Mouse (Mus musculus): ENCODE data around the gene Dydc2. TPM values are rescaled to one million over a fixed set of nuclear protein-coding genes. Genes with fewer than 3 reads are reported as not detected.

Gene Dydc2
- 0.40 and 0.56 TPM in 2 replicates for polyA plus RNA-seq (2015; fragmentation: Nextera tagmentation; extraction: Ambion mirVana)

GRCm38 (mm10) chr14:41069108-41069507, at the start of gene Dydc2:
Gene Dydc2 (minus strand): TSS chr14:41069208.
- Histone ChIP-seq H3K9me3 (no peaks in the 10 kb centered on the region), H3K4me1 (peaks cover 5% of the 10 kb centered on the region), H3K4me3 (no peak within 1 kb of the TSS), H3K9ac (no peak within 1 kb of the TSS), H3K27me3 (no peaks in the 10 kb centered on the region), H3K27ac (no peak within 1 kb of the TSS), H3K4me2 (no peak within 1 kb of the TSS), H3K36me3 (no peaks in the 10 kb centered on the region)
- ATAC-seq (ENCODE audit: borderline replicate concordance, extremely low read depth, low FRiP score, low TSS enrichment), result no peak

- Histone ChIP-seq H3K4me1 (no peaks in the 10 kb centered on the region), H3K36me3 (no peaks in the 10 kb centered on the region), H3K27me3 (no peaks in the 10 kb centered on the region), H3K9ac (no peak overlapping the region), H3K4me3 (no peak overlapping the region), H3K9me3 (no peaks in the 10 kb centered on the region), H3K27ac (no peak overlapping the region), H3K4me2 (no peak overlapping the region)
- WGBS, result 73% methylated on average over 3 of the region's 3 CpGs
- no peak for ATAC-seq (ENCODE audit: borderline replicate concordance, extremely low read depth, low FRiP score, low TSS enrichment)
These were observed 47.3 kb upstream of the Dydc2 start for GRCm38 (mm10) chr14:41116271-41116670.

DNA sequence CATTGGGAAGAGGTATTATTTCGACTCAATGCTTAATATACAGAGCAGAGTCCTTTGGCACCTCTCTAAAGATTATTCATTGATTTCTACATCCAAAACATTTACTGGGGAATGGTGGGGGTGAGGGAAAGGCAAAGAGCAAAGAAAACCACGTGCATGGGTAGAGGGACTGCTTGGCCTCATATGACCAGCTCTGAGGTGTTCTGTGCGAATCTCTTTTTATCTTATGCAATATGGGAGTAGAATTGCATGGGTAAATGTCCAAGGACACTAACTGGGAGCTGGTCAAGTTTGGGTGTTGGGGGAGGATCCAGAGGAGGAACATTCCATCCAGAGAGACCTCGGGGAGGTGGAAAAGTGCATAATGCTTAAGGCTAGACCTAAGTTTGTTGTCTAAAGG, 43.9 kb upstream of the Dydc2 start:
- no peak overlapping the region for H3K4me2 ChIP-seq
- WGBS, result 69% methylated on average over 4 of the region's 4 CpGs
- H3K9me3 ChIP-seq, result no peaks in the 10 kb centered on the region
- no peaks in the 10 kb centered on the region for H3K4me1 ChIP-seq
- H3K9ac ChIP-seq, result no peak overlapping the region
- H3K36me3 ChIP-seq, result no peaks in the 10 kb centered on the region
- no peaks in the 10 kb centered on the region for H3K27me3 ChIP-seq
- no peak overlapping the region for H3K27ac ChIP-seq
- no peak for ATAC-seq (ENCODE audit: borderline replicate concordance, extremely low read depth, low FRiP score, low TSS enrichment)
- H3K4me3 ChIP-seq, result no peak overlapping the region

GRCm38 (mm10) chr14:41111031-41111668, 42.1 kb upstream of the Dydc2 start:
- Histone ChIP-seq H3K4me2 (no peak overlapping the region), H3K27ac (no peak overlapping the region), H3K9me3 (no peaks in the 10 kb centered on the region), H3K4me3 (no peak overlapping the region), H3K27me3 (no peaks in the 10 kb centered on the region), H3K9ac (no peak overlapping the region), H3K36me3 (no peaks in the 10 kb centered on the region), H3K4me1 (no peaks in the 10 kb centered on the region)
- WGBS, result 79% methylated on average over 7 of the region's 7 CpGs
- ATAC-seq (ENCODE audit: borderline replicate concordance, extremely low read depth, low FRiP score, low TSS enrichment), result no peak

- Histone ChIP-seq H3K4me1 (no peaks in the 10 kb centered on the region), H3K9me3 (no peaks in the 10 kb centered on the region), H3K4me2 (peak within 1 kb of the TSS; percentile 46), H3K4me3 (peak within 1 kb of the TSS; percentile 18; the same call in 1 of the 2 replicates), H3K27ac (peak within 1 kb of the TSS; percentile 72; the same call in 1 of the 2 replicates), H3K36me3 (no peaks in the 10 kb centered on the region), H3K27me3 (no peaks in the 10 kb centered on the region), H3K9ac (no peak within 1 kb of the TSS)
- WGBS, result 50% methylated on average over 10 of the region's 10 CpGs
- peak; percentile 91 for ATAC-seq (ENCODE audit: borderline replicate concordance, extremely low read depth, low FRiP score, low TSS enrichment)
These were observed 35.9 kb upstream of the Dydc2 start, which contains the start of gene Mat1a for GRCm38 (mm10) chr14:41104853-41105444. Gene Mat1a (plus strand): TSS chr14:41105035.

GRCm38 (mm10) chr14:41102269-41102668, 33.3 kb upstream of the Dydc2 start:
- Histone ChIP-seq H3K27me3 (no peaks in the 10 kb centered on the region), H3K27ac (no peak overlapping the region), H3K36me3 (no peaks in the 10 kb centered on the region), H3K9me3 (no peaks in the 10 kb centered on the region), H3K9ac (no peak overlapping the region), H3K4me1 (no peaks in the 10 kb centered on the region), H3K4me2 (no peak overlapping the region), H3K4me3 (no peak overlapping the region)
- WGBS, result 33% methylated on average over 2 of the region's 2 CpGs
- no peak for ATAC-seq (ENCODE audit: borderline replicate concordance, extremely low read depth, low FRiP score, low TSS enrichment)

DNA sequence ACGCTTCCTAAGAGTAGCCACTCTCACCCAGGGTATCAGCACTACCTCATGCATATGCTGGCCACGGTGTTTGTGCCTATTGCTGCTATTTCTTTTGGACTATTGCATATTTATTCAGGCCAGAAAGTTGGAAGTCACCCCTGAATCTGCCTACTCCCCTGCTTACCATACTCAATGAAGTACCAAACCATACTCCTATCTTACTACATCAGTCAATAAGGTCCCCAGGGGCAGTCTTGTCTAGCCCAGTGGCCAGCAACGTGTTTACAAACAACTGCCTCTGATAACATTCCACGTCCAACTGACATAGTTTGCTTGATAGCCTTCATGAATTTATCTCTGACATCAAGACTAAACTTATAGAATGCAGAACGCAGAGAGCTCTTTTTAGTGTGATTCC, 32.2 kb upstream of the Dydc2 start:
- no peak for ATAC-seq (ENCODE audit: borderline replicate concordance, extremely low read depth, low FRiP score, low TSS enrichment)
- 72% methylated on average over 5 of the region's 5 CpGs for WGBS

GRCm38 (mm10) chr14:41100712-41101111, 31.7 kb upstream of the Dydc2 start:
- Histone ChIP-seq H3K4me1 (no peaks in the 10 kb centered on the region), H3K4me2 (no peak overlapping the region), H3K27me3 (no peaks in the 10 kb centered on the region), H3K4me3 (no peak overlapping the region), H3K9me3 (no peaks in the 10 kb centered on the region), H3K27ac (no peak overlapping the region), H3K36me3 (no peaks in the 10 kb centered on the region), H3K9ac (no peak overlapping the region)
- WGBS, result 53% methylated on average over 3 of the region's 3 CpGs
- no peak for ATAC-seq (ENCODE audit: borderline replicate concordance, extremely low read depth, low FRiP score, low TSS enrichment)

More for the DNA sequence above, 32.2 kb upstream of the Dydc2 start:
- H3K4me2 ChIP-seq, result no peak overlapping the region
- H3K9me3 ChIP-seq, result no peaks in the 10 kb centered on the region
- H3K27me3 ChIP-seq, result no peaks in the 10 kb centered on the region
- no peaks in the 10 kb centered on the region for H3K4me1 ChIP-seq
- no peak overlapping the region for H3K9ac ChIP-seq
- H3K4me3 ChIP-seq, result no peak overlapping the region
- no peak overlapping the region for H3K27ac ChIP-seq
- H3K36me3 ChIP-seq, result no peaks in the 10 kb centered on the region

- ATAC-seq (ENCODE audit: borderline replicate concordance, extremely low read depth, low FRiP score, low TSS enrichment), result no peak
- 96% methylated on average over 1 of the region's 1 CpGs for WGBS
- no peaks in the 10 kb centered on the region for H3K4me1 ChIP-seq
These were observed 29.7 kb upstream of the Dydc2 start for GRCm38 (mm10) chr14:41098726-41099125.

GRCm38 (mm10) chr14:41096296-41096860, 27.4 kb upstream of the Dydc2 start:
- Histone ChIP-seq H3K27me3 (no peaks in the 10 kb centered on the region), H3K4me3 (no peak overlapping the region), H3K36me3 (no peaks in the 10 kb centered on the region), H3K4me1 (no peaks in the 10 kb centered on the region), H3K9ac (no peak overlapping the region), H3K9me3 (no peaks in the 10 kb centered on the region), H3K4me2 (no peak overlapping the region), H3K27ac (no peak overlapping the region)
- no peak for ATAC-seq (ENCODE audit: borderline replicate concordance, extremely low read depth, low FRiP score, low TSS enrichment)
- WGBS, result 88% methylated on average over 3 of the region's 3 CpGs

More at GRCm38 (mm10) chr14:41098726-41099125, 29.7 kb upstream of the Dydc2 start:
- Histone ChIP-seq H3K9ac (no peak overlapping the region), H3K36me3 (no peaks in the 10 kb centered on the region), H3K27me3 (no peaks in the 10 kb centered on the region), H3K4me2 (no peak overlapping the region), H3K4me3 (no peak overlapping the region), H3K27ac (no peak overlapping the region), H3K9me3 (no peaks in the 10 kb centered on the region)

DNA sequence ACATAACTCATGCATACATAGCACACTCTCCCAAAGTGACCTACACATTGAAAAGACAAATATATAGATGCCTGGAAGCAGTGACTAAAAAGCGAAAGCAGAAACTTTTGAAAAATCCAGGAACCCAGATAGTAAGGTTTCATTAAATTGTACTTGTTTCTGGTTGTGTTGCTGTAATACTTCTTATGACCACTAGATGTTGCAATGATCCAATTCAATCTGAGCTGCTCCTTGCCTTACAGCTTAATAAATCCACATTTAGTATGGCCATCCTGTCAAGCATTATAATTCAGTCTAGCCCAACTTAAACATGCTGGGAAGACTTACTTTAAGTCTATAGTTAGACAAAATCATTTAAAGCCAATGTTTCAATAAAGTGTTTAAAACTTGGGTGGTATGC, 25.1 kb upstream of the Dydc2 start:
- ATAC-seq (ENCODE audit: borderline replicate concordance, extremely low read depth, low FRiP score, low TSS enrichment), result no peak
- no peaks in the 10 kb centered on the region for H3K9me3 ChIP-seq
- no peaks in the 10 kb centered on the region for H3K4me1 ChIP-seq
- no peak overlapping the region for H3K4me2 ChIP-seq
- H3K4me3 ChIP-seq, result no peak overlapping the region
- no peaks in the 10 kb centered on the region for H3K36me3 ChIP-seq
- no peak overlapping the region for H3K9ac ChIP-seq
- no peak overlapping the region for H3K27ac ChIP-seq
- no peaks in the 10 kb centered on the region for H3K27me3 ChIP-seq
- 41% methylated on average over 1 of the region's 1 CpGs for WGBS

DNA sequence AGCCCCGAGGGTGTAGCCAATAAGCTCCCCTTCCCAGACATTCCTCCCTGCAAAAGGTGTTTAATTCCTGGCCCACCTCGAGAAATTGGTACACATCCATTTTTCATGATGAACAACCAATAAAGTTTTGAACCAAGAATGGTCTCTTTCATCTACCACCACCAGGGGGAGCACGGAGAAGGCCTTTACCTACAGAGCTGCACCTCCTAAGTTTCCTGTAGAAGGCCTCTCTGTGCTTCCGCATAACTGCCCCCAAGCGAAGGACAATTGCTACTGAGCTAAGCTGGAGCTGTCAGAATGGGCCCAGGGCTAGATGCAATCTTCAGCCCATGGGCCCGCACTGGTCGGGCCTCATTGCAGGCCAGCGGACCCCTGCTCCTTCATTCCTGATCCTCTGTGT, 21.8 kb upstream of the Dydc2 start:
- whole genome bisulfite sequencing, result 41% methylated on average over 8 of the region's 8 CpGs
- H3K9ac ChIP-seq, result no peak overlapping the region

More for the DNA sequence above, 21.8 kb upstream of the Dydc2 start:
- Histone ChIP-seq H3K27ac (no peak overlapping the region), H3K36me3 (no peaks in the 10 kb centered on the region), H3K27me3 (no peaks in the 10 kb centered on the region), H3K4me1 (no peaks in the 10 kb centered on the region), H3K4me3 (no peak overlapping the region), H3K4me2 (no peak overlapping the region), H3K9me3 (no peaks in the 10 kb centered on the region)
- no peak for ATAC-seq (ENCODE audit: borderline replicate concordance, extremely low read depth, low FRiP score, low TSS enrichment)

All from lung, embryonic 15.5 days (tissue).